Mouse (Mus musculus) testis, postnatal 14 days (tissue): ENCODE results near the gene Arhgef10l.

Experiments used
- DNase-seq: peaks from one replicate; pipeline ENCODE4 v3.0.0; 2021; ENCODE audit warnings: low spot score

The Arhgef10l gene

GRCm38 (mm10) chr4:140693513-140693912, 27.7 kb upstream of the Arhgef10l start:
- no peak for DNase-seq

GRCm38 (mm10) chr4:140691481-140691880, 25.7 kb upstream of the Arhgef10l start:
- DNase-seq = no peak

GRCm38 (mm10) chr4:140689873-140690655, 24.3 kb upstream of the Arhgef10l start:
- DNase-seq = no peak

- DNase-seq = no peak
These were observed 23.1 kb upstream of the Arhgef10l start for GRCm38 (mm10) chr4:140688826-140689425.

GRCm38 (mm10) chr4:140688044-140688825, 22.4 kb upstream of the Arhgef10l start:
- no peak for DNase-seq

- DNase-seq = no peak
These were observed 19.1 kb upstream of the Arhgef10l start for GRCm38 (mm10) chr4:140684881-140685303.

- DNase-seq = no peak
These were observed 18.5 kb upstream of the Arhgef10l start for GRCm38 (mm10) chr4:140684141-140684871.

GRCm38 (mm10) chr4:140683608-140684007, 17.8 kb upstream of the Arhgef10l start:
- no peak for DNase-seq

GRCm38 (mm10) chr4:140680731-140681397, 15.1 kb upstream of the Arhgef10l start:
- no peak for DNase-seq

GRCm38 (mm10) chr4:140679723-140680380, 14.0 kb upstream of the Arhgef10l start:
- DNase-seq = peak; percentile 64

- no peak for DNase-seq
These were observed 13.2 kb upstream of the Arhgef10l start for GRCm38 (mm10) chr4:140679038-140679437.

- DNase-seq = peak; percentile 74
These were observed 8.6 kb upstream of the Arhgef10l start for GRCm38 (mm10) chr4:140674345-140674926.

GRCm38 (mm10) chr4:140673527-140674264, 7.9 kb upstream of the Arhgef10l start:
- no peak for DNase-seq

GRCm38 (mm10) chr4:140667802-140668201, 2.0 kb upstream of the Arhgef10l start:
- DNase-seq = no peak

- no peak for DNase-seq
These were observed 759 bp downstream of the Arhgef10l start for GRCm38 (mm10) chr4:140665053-140665452.

- DNase-seq = no peak
These were observed 2.8 kb downstream of the Arhgef10l start for GRCm38 (mm10) chr4:140662882-140663585.

- DNase-seq = no peak
These were observed 3.4 kb downstream of the Arhgef10l start for GRCm38 (mm10) chr4:140662453-140662852.

- no peak for DNase-seq
These were observed 4.3 kb downstream of the Arhgef10l start for GRCm38 (mm10) chr4:140661406-140662022.
